Mouse (Mus musculus) heart, adult 11 months (tissue): ENCODE measurements around the gene Atp1b2.
A peak's percentile ranks its signal among the peaks of the same experiment; 100 is the strongest.

Experiments used
- DNase-seq: peaks from one replicate; pipeline ENCODE4 v3.0.0; 2022

Atp1b2 gene

GRCm38 (mm10) chr11:69579128-69580017 is 26.4 kb downstream of the Atp1b2 start:
- DNase-seq = peak; percentile 100

GRCm38 (mm10) chr11:69578301-69578700 is 27.4 kb downstream of the Atp1b2 start:
- peak; percentile 91 for DNase-seq

GRCm38 (mm10) chr11:69576307-69576706 is 29.4 kb downstream of the Atp1b2 start:
- DNase-seq = no peak

GRCm38 (mm10) chr11:69575220-69575619 is 30.5 kb downstream of the Atp1b2 start:
- DNase-seq = peak; percentile 85

- DNase-seq = no peak
Observed at GRCm38 (mm10) chr11:69565131-69565530, 40.6 kb downstream of the Atp1b2 start.

- no peak for DNase-seq
Observed at GRCm38 (mm10) chr11:69564391-69564790, 41.4 kb downstream of the Atp1b2 start.

GRCm38 (mm10) chr11:69563373-69563772 is 42.4 kb downstream of the Atp1b2 start:
- no peak for DNase-seq

- no peak for DNase-seq
Observed at GRCm38 (mm10) chr11:69560896-69561854, 44.6 kb downstream of the Atp1b2 start.

- peak; percentile 91 for DNase-seq
Observed at GRCm38 (mm10) chr11:69559851-69560765, 45.6 kb downstream of the Atp1b2 start, which contains the start of gene Efnb3. Gene Efnb3 (minus strand): TSS chr11:69560205.

- DNase-seq = peak; percentile 98
Observed at GRCm38 (mm10) chr11:69559183-69559582, 46.6 kb downstream of the Atp1b2 start.

GRCm38 (mm10) chr11:69558756-69559155 is 47.0 kb downstream of the Atp1b2 start:
- DNase-seq = peak; percentile 92

GRCm38 (mm10) chr11:69557381-69557958 is 48.3 kb downstream of the Atp1b2 start:
- peak; percentile 85 for DNase-seq

GRCm38 (mm10) chr11:69554539-69555140 is 51.1 kb downstream of the Atp1b2 start:
- peak; percentile 96 for DNase-seq

GRCm38 (mm10) chr11:69553341-69553721 is 52.4 kb downstream of the Atp1b2 start:
- DNase-seq = no peak

GRCm38 (mm10) chr11:69552622-69553340 is 53.0 kb downstream of the Atp1b2 start:
- no peak for DNase-seq

GRCm38 (mm10) chr11:69551310-69551709 is 54.4 kb downstream of the Atp1b2 start:
- DNase-seq = no peak
